Mouse (Mus musculus) liver, embryonic 13.5 days (tissue): Measurements from ENCODE around the gene Arhgef12. TPM values are rescaled to one million over a fixed set of nuclear protein-coding genes. Genes with fewer than 3 reads are reported as not detected.
"Not testable (repeated sequence)": the region's sequence is repeated elsewhere in the genome, so short reads cannot be mapped to it uniquely, and the experiment has no call there.

Experiments used
- ATAC-seq: fragments of 200-750 bp; cut with Nextera tagmentation; 2 replicates; pipeline ENCODE4 v1.8.0; 2017; ENCODE audit warnings: low read depth, mild to moderate bottlenecking, moderate number of reproducible peaks, moderate library complexity
- DNase-seq: peaks from one replicate; pipeline ENCODE4 v3.0.0; 2022
- H3K27ac ChIP-seq: fragments of 300-500 bp; sonication (generic); 2 replicates; pipeline ENCODE4 v1.5.1; 2015; ENCODE audit warnings: moderate library complexity, mild to moderate bottlenecking, inconsistent platforms
- H3K27me3 ChIP-seq: fragments of 300-500 bp; sonication (generic); 2 replicates; pipeline ENCODE4 v1.6.1; 2015; ENCODE audit warnings: mild to moderate bottlenecking, inconsistent platforms
- H3K36me3 ChIP-seq: fragments of 300-500 bp; sonication (generic); 2 replicates; pipeline ENCODE4 v1.6.1; 2015; ENCODE audit warnings: mild to moderate bottlenecking, inconsistent platforms
- H3K4me1 ChIP-seq: fragments of 300-500 bp; sonication (generic); replicated peaks from 2 replicates; pipeline ENCODE4 v1.6.1; 2015; ENCODE audit warnings: inconsistent platforms
- H3K4me2 ChIP-seq: fragments of 300-500 bp; sonication (generic); 2 replicates; pipeline ENCODE4 v1.6.1; 2015; ENCODE audit warnings: inconsistent platforms, mild to moderate bottlenecking, moderate library complexity
- H3K4me3 ChIP-seq: fragments of 300-500 bp; sonication (generic); replicated peaks from 2 replicates; pipeline ENCODE4 v1.5.1; 2015; ENCODE audit warnings: mild to moderate bottlenecking, inconsistent platforms
- H3K9ac ChIP-seq: fragments of 300-500 bp; sonication (generic); 2 replicates; pipeline ENCODE4 v1.6.1; 2015; ENCODE audit warnings: mild to moderate bottlenecking, inconsistent platforms
- H3K9me3 ChIP-seq: fragments of 300-500 bp; sonication (generic); replicated peaks from 2 replicates; pipeline ENCODE4 v1.6.1; 2016; ENCODE audit warnings: inconsistent platforms
- WGBS: fragments of 180-500 bp; shearing (Covaris S2); methylation state at CpG from one replicate; pipeline ENCODE4 v1.1.7; 2015; ENCODE audit not compliant: insufficient replicate concordance; 5-methylcytosine and 5-hydroxymethylcytosine counted together
- polyA plus RNA-seq: library from polyadenylated mRNA; unstranded; fragments of >200 nt; fragmentation: Nextera tagmentation; extraction: Ambion mirVana; gene quantifications from 2 replicates; pipeline ENCODE4 v1.2.1, GENCODE M21; 2015

Gene Arhgef12
- polyA plus RNA-seq, 1 experiment from 2014 or later = 4.3 TPM

GRCm38 (mm10) chr9:43130684-43131083 is 23.6 kb upstream of the Arhgef12 start:
- no peak for ATAC-seq
- Histone ChIP-seq H3K36me3 (no peaks in the 10 kb centered on the region), H3K4me2 (no peak overlapping the region), H3K27ac (no peak overlapping the region), H3K9me3 (no peaks in the 10 kb centered on the region), H3K4me3 (no peak overlapping the region), H3K4me1 (peaks cover 17% of the 10 kb centered on the region), H3K27me3 (peaks cover 39% of the 10 kb centered on the region), H3K9ac (no peak overlapping the region)
- 78% methylated on average over 2 of the region's 2 CpGs for WGBS
- DNase-seq = no peak

GRCm38 (mm10) chr9:43127101-43127787 is 20.2 kb upstream of the Arhgef12 start:
- DNase-seq (no peak), ATAC-seq (no peak)
- H3K36me3 ChIP-seq = no peaks in the 10 kb centered on the region
- H3K4me2 ChIP-seq = no peak overlapping the region
- H3K9me3 ChIP-seq = no peaks in the 10 kb centered on the region
- no peak overlapping the region for H3K27ac ChIP-seq
- peaks cover 21% of the 10 kb centered on the region for H3K4me1 ChIP-seq
- WGBS = 49% methylated on average over 10 of the region's 10 CpGs
- peaks cover 47% of the 10 kb centered on the region for H3K27me3 ChIP-seq
- no peak overlapping the region for H3K4me3 ChIP-seq
- no peak overlapping the region for H3K9ac ChIP-seq

- DNase-seq (no peak), ATAC-seq (no peak)
- WGBS = 38% methylated on average over 1 of the region's 1 CpGs
- no peak overlapping the region for H3K9ac ChIP-seq
- peaks cover 67% of the 10 kb centered on the region for H3K27me3 ChIP-seq
- H3K27ac ChIP-seq = no peak overlapping the region
- no peaks in the 10 kb centered on the region for H3K9me3 ChIP-seq
- no peak overlapping the region for H3K4me3 ChIP-seq
- no peaks in the 10 kb centered on the region for H3K36me3 ChIP-seq
- H3K4me2 ChIP-seq = no peak overlapping the region
- peaks cover 12% of the 10 kb centered on the region for H3K4me1 ChIP-seq
Observed at GRCm38 (mm10) chr9:43122379-43122778, 15.3 kb upstream of the Arhgef12 start.

GRCm38 (mm10) chr9:43121948-43122347 is 14.9 kb upstream of the Arhgef12 start:
- DNase-seq = not testable (repeated sequence)
- WGBS = 66% methylated on average over 2 of the region's 2 CpGs

GRCm38 (mm10) chr9:43116997-43117336 is 9.9 kb upstream of the Arhgef12 start:
- DNase-seq = no peak
- no peaks in the 10 kb centered on the region for H3K9me3 ChIP-seq
- peaks cover 33% of the 10 kb centered on the region for H3K4me1 ChIP-seq
- peak overlapping the region; percentile 88 for H3K4me2 ChIP-seq
- no peak for ATAC-seq
- H3K27me3 ChIP-seq = peaks cover 84% of the 10 kb centered on the region
- H3K4me3 ChIP-seq = peak overlapping the region; percentile 67
- whole genome bisulfite sequencing = 56% methylated on average over 6 of the region's 6 CpGs
- peak overlapping the region; percentile 75 for H3K9ac ChIP-seq
- H3K27ac ChIP-seq = peak overlapping the region; percentile 85
- no peaks in the 10 kb centered on the region for H3K36me3 ChIP-seq

More at GRCm38 (mm10) chr9:43121948-43122347, 14.9 kb upstream of the Arhgef12 start:
- not testable (repeated sequence) for H3K9ac ChIP-seq, H3K36me3 ChIP-seq, H3K9me3 ChIP-seq, H3K4me3 ChIP-seq, ATAC-seq, H3K27ac ChIP-seq, H3K4me2 ChIP-seq
- Histone ChIP-seq H3K27me3 (peaks cover 68% of the 10 kb centered on the region), H3K4me1 (peaks cover 17% of the 10 kb centered on the region)

- no peaks in the 10 kb centered on the region for H3K36me3 ChIP-seq
- peak; percentile 99 for ATAC-seq
- H3K4me1 ChIP-seq = peaks cover 33% of the 10 kb centered on the region
- no peaks in the 10 kb centered on the region for H3K9me3 ChIP-seq
- peak within 1 kb of the TSS; percentile 85 for H3K27ac ChIP-seq
- peak within 1 kb of the TSS; percentile 75 for H3K9ac ChIP-seq
- peak within 1 kb of the TSS; percentile 67 for H3K4me3 ChIP-seq
- peaks cover 87% of the 10 kb centered on the region for H3K27me3 ChIP-seq
- WGBS = 5% methylated on average over 55 of the region's 55 CpGs
- peak; percentile 81 for DNase-seq
- H3K4me2 ChIP-seq = peak within 1 kb of the TSS; percentile 88
Observed at GRCm38 (mm10) chr9:43116134-43116996, 9.3 kb upstream of the Arhgef12 start, which contains the start of gene Tmem136. Gene Tmem136 (minus strand): TSS chr9:43116570.

- 29% methylated on average over 12 of the region's 12 CpGs for WGBS
Observed at GRCm38 (mm10) chr9:43115431-43116133, 8.5 kb upstream of the Arhgef12 start.

GRCm38 (mm10) chr9:43114833-43115232 is 7.8 kb upstream of the Arhgef12 start:
- H3K36me3 ChIP-seq = no peaks in the 10 kb centered on the region
- DNase-seq = no peak
- H3K4me2 ChIP-seq = no peak overlapping the region
- no peaks in the 10 kb centered on the region for H3K9me3 ChIP-seq
- no peak overlapping the region for H3K27ac ChIP-seq
- peaks cover 93% of the 10 kb centered on the region for H3K27me3 ChIP-seq
- 84% methylated on average over 4 of the region's 4 CpGs for WGBS
- no peak for ATAC-seq
- H3K9ac ChIP-seq = no peak overlapping the region
- H3K4me3 ChIP-seq = no peak overlapping the region
- H3K4me1 ChIP-seq = peaks cover 33% of the 10 kb centered on the region

More at GRCm38 (mm10) chr9:43115431-43116133, 8.5 kb upstream of the Arhgef12 start:
- H3K27me3 ChIP-seq = peaks cover 91% of the 10 kb centered on the region
- peak overlapping the region; percentile 85 for H3K27ac ChIP-seq
- no peaks in the 10 kb centered on the region for H3K36me3 ChIP-seq
- H3K9me3 ChIP-seq = no peaks in the 10 kb centered on the region
- H3K4me3 ChIP-seq = peak overlapping the region; percentile 67
- peak overlapping the region; percentile 88 for H3K4me2 ChIP-seq
- no peak for DNase-seq
- peaks cover 33% of the 10 kb centered on the region for H3K4me1 ChIP-seq
- H3K9ac ChIP-seq = peak overlapping the region; percentile 75
- ATAC-seq = peak; percentile 4; the same call in 1 of the 2 replicates

- Histone ChIP-seq H3K36me3 (no peaks in the 10 kb centered on the region), H3K27me3 (peaks cover 91% of the 10 kb centered on the region), H3K9me3 (no peaks in the 10 kb centered on the region), H3K4me3 (no peak overlapping the region), H3K27ac (no peak overlapping the region), H3K9ac (no peak overlapping the region), H3K4me2 (no peak overlapping the region), H3K4me1 (peaks cover 41% of the 10 kb centered on the region)
- no peak for DNase-seq
- ATAC-seq = no peak
- 60% methylated on average over 8 of the region's 8 CpGs for WGBS
Observed at GRCm38 (mm10) chr9:43110286-43110980, 3.4 kb upstream of the Arhgef12 start.

GRCm38 (mm10) chr9:43109125-43109524 is 2.1 kb upstream of the Arhgef12 start:
- 64% methylated on average over 7 of the region's 7 CpGs for WGBS

More at GRCm38 (mm10) chr9:43109125-43109524, 2.1 kb upstream of the Arhgef12 start:
- Histone ChIP-seq H3K27me3 (peaks cover 80% of the 10 kb centered on the region), H3K9ac (no peak overlapping the region), H3K4me2 (no peak overlapping the region), H3K4me1 (peaks cover 32% of the 10 kb centered on the region), H3K36me3 (no peaks in the 10 kb centered on the region), H3K27ac (no peak overlapping the region), H3K9me3 (no peaks in the 10 kb centered on the region), H3K4me3 (no peak overlapping the region)
- ATAC-seq = no peak
- no peak for DNase-seq
